Mouse (Mus musculus): ENCODE results near the gene Ceacam16. TPM values are rescaled to one million over a fixed set of nuclear protein-coding genes. Genes with fewer than 3 reads are reported as not detected.

The Ceacam16 gene
- polyA plus RNA-seq, 1 experiment from 2014 or later: not detected

- DNase-seq (ENCODE audit: low spot score, missing footprints): peak; percentile 74
- no peak overlapping the region for H3K27ac ChIP-seq (ENCODE audit: low read depth, low read length)
- 64% methylated on average over 3 of the region's 3 CpGs for WGBS
Measured at GRCm38 (mm10) chr7:19834055-19834454, 27.0 kb downstream of the Ceacam16 start.

DNA sequence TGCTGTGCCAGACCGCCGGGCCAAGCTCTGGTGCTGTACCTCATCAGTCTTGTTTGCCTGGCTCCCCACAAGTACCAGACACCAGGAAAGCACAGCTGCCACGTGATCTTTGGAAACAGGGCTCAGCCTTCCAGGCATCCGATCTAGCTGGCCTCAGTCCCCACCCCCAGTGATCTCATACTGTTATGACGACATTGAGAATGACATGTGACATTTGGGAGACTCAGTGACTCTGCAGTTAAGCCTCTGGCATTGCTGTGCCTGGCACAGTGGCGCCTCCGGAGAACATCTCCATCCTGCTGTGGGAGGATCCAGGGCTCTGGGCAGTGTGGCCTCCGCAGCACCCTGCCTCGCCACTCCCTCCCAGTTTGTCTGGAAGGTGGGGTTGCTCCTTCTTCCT, 29.3 kb downstream of the Ceacam16 start:
- peaks cover 3% of the 10 kb centered on the region; the same call in 1 of the 2 replicates for H3K4me1 ChIP-seq (ENCODE audit: control insufficient read depth, insufficient read depth, low read length)
- H3K9me3 ChIP-seq (ENCODE audit: control insufficient read depth, low read length): 0 out of 2 replicates have a peak, but pooled peaks cover 2% of the 10 kb centered on the region
- WGBS: 64% methylated on average over 9 of the region's 9 CpGs
- no peak overlapping the region for H3K9ac ChIP-seq (ENCODE audit: low read length)
- DNase-seq (ENCODE audit: low spot score, missing footprints) (no peak), ATAC-seq (ENCODE audit: low FRiP score) (no peak)
- H3K4me3 ChIP-seq (ENCODE audit: low read depth, low read length): no peak overlapping the region
- H3K27ac ChIP-seq (ENCODE audit: low read depth, low read length): no peak overlapping the region
- no peaks in the 10 kb centered on the region for H3K36me3 ChIP-seq (ENCODE audit: control insufficient read depth, insufficient read depth, low read length)
- H3K4me2 ChIP-seq: no peak overlapping the region
- H3K27me3 ChIP-seq (ENCODE audit: control insufficient read depth, insufficient read depth, low read length): no peaks in the 10 kb centered on the region

More at GRCm38 (mm10) chr7:19834055-19834454, 27.0 kb downstream of the Ceacam16 start:
- no peaks in the 10 kb centered on the region for H3K36me3 ChIP-seq (ENCODE audit: control insufficient read depth, insufficient read depth, low read length)
- no peak overlapping the region for H3K9ac ChIP-seq (ENCODE audit: low read length)
- peaks cover 3% of the 10 kb centered on the region; the same call in 1 of the 2 replicates for H3K4me1 ChIP-seq (ENCODE audit: control insufficient read depth, insufficient read depth, low read length)
- H3K4me2 ChIP-seq: no peak overlapping the region
- ATAC-seq (ENCODE audit: low FRiP score): no peak
- 0 out of 2 replicates have a peak, but pooled peaks cover 2% of the 10 kb centered on the region for H3K9me3 ChIP-seq (ENCODE audit: control insufficient read depth, low read length)
- no peaks in the 10 kb centered on the region for H3K27me3 ChIP-seq (ENCODE audit: control insufficient read depth, insufficient read depth, low read length)
- H3K4me3 ChIP-seq (ENCODE audit: low read depth, low read length): no peak overlapping the region

DNA sequence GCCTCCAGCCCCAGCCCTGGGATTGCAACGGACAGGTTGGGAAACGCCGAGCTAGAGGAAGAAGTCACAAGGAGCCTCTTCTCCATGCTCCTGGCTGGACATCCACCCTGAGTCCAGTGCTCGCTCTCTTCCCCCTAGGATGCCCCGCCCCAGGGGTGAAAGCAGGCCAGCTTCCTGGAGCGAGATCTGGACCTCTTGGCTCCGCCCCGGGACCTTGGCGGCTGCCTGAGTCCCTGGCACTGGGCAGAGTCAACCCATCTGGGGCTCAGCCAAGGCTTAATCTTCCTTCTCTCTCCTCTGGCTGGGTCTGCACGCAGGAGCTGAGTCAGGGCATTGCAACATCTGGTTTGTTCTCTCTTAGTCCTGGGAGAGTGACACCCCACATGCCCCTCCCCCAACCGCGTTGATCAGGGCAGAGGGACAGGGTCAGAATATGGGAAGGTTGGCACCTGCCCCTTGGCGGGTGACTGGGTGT, 30.4 kb downstream of the Ceacam16 start:
- Histone ChIP-seq H3K36me3 (ENCODE audit: control insufficient read depth, insufficient read depth, low read length) (no peaks in the 10 kb centered on the region), H3K4me1 (ENCODE audit: control insufficient read depth, insufficient read depth, low read length) (peaks cover 3% of the 10 kb centered on the region; the same call in 1 of the 2 replicates), H3K4me2 (no peak overlapping the region), H3K27ac (ENCODE audit: low read depth, low read length) (no peak overlapping the region), H3K9ac (ENCODE audit: low read length) (no peak overlapping the region), H3K9me3 (ENCODE audit: control insufficient read depth, low read length) (0 out of 2 replicates have a peak, but pooled peaks cover 2% of the 10 kb centered on the region), H3K27me3 (ENCODE audit: control insufficient read depth, insufficient read depth, low read length) (no peaks in the 10 kb centered on the region), H3K4me3 (ENCODE audit: low read depth, low read length) (no peak overlapping the region)
- no peak for ATAC-seq (ENCODE audit: low FRiP score)
- no peak for DNase-seq (ENCODE audit: low spot score, missing footprints)
- WGBS: 33% methylated on average over 13 of the region's 13 CpGs

GRCm38 (mm10) chr7:19829694-19830093, 31.4 kb downstream of the Ceacam16 start:
- 82% methylated on average over 3 of the region's 3 CpGs for WGBS
- DNase-seq (ENCODE audit: low spot score, missing footprints): no peak
- Histone ChIP-seq H3K27me3 (ENCODE audit: control insufficient read depth, insufficient read depth, low read length) (no peaks in the 10 kb centered on the region), H3K27ac (ENCODE audit: low read depth, low read length) (no peak overlapping the region), H3K9me3 (ENCODE audit: control insufficient read depth, low read length) (0 out of 2 replicates have a peak, but pooled peaks cover 2% of the 10 kb centered on the region), H3K4me1 (ENCODE audit: control insufficient read depth, insufficient read depth, low read length) (peaks cover 3% of the 10 kb centered on the region), H3K36me3 (ENCODE audit: control insufficient read depth, insufficient read depth, low read length) (no peaks in the 10 kb centered on the region), H3K9ac (ENCODE audit: low read length) (no peak overlapping the region), H3K4me2 (no peak overlapping the region), H3K4me3 (ENCODE audit: low read depth, low read length) (no peak overlapping the region)
- ATAC-seq (ENCODE audit: low FRiP score): no peak

- Histone ChIP-seq H3K4me3 (ENCODE audit: low read depth, low read length) (no peak overlapping the region), H3K4me2 (no peak overlapping the region), H3K27ac (ENCODE audit: low read depth, low read length) (no peak overlapping the region), H3K9me3 (ENCODE audit: control insufficient read depth, low read length) (0 out of 2 replicates have a peak, but pooled peaks cover 2% of the 10 kb centered on the region), H3K9ac (ENCODE audit: low read length) (no peak overlapping the region), H3K36me3 (ENCODE audit: control insufficient read depth, insufficient read depth, low read length) (no peaks in the 10 kb centered on the region), H3K4me1 (ENCODE audit: control insufficient read depth, insufficient read depth, low read length) (peaks cover 12% of the 10 kb centered on the region), H3K27me3 (ENCODE audit: control insufficient read depth, insufficient read depth, low read length) (peaks cover 25% of the 10 kb centered on the region)
- 36% methylated on average over 6 of the region's 6 CpGs for WGBS
- no peak for DNase-seq (ENCODE audit: low spot score, missing footprints)
- ATAC-seq (ENCODE audit: low FRiP score): no peak
Measured at GRCm38 (mm10) chr7:19826756-19827155, 34.3 kb downstream of the Ceacam16 start.

DNA sequence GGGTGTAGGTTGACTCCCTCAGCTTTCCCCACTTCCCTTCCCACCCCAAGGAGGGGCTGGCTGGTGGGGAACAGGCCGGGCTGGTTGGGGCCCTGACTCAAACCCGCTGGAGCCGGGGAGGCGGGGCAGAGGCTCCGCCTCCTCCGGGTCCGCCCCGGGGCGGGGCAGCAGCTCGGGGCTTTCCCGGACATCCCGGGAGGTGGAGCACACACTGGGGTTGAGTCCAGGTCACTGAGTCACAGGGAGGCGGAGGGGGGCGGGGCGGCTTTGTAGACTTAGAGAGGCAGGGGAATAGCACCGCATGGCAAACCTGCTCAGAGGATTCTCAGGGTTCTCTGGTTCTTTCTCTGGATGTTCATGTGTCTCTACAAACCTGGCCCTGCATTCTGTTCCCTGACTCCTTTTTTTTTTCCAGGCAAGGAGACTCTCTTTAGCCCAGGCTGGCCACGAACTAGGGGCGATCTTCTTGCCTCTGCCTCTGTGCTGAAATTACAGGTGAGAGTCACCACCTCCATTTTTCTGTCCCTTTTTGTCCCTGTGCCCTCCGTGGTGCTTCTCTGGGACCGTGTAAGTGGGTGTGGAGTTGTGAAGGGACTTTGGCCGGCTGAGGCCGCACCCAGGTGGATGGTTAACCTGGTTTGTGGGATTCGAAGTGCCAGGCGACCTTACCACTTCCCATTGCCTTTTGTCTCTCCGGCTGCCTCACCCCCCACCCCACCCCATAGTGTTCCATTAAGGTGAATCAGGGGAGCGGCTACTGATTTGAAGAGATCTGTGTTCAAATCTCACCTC, 36.7 kb downstream of the Ceacam16 start:
- Histone ChIP-seq H3K9me3 (ENCODE audit: control insufficient read depth, low read length) (peaks cover 1% of the 10 kb centered on the region; the same call in 1 of the 2 replicates), H3K27ac (ENCODE audit: low read depth, low read length) (no peak overlapping the region), H3K36me3 (ENCODE audit: control insufficient read depth, insufficient read depth, low read length) (no peaks in the 10 kb centered on the region), H3K9ac (ENCODE audit: low read length) (no peak overlapping the region), H3K4me1 (ENCODE audit: control insufficient read depth, insufficient read depth, low read length) (peaks cover 10% of the 10 kb centered on the region), H3K27me3 (ENCODE audit: control insufficient read depth, insufficient read depth, low read length) (peaks cover 33% of the 10 kb centered on the region), H3K4me3 (ENCODE audit: low read depth, low read length) (no peak overlapping the region), H3K4me2 (no peak overlapping the region)
- DNase-seq (ENCODE audit: low spot score, missing footprints) (peak; percentile 90), ATAC-seq (ENCODE audit: low FRiP score) (peak; percentile 72)
- WGBS: 27% methylated on average over 26 of the region's 26 CpGs

DNA sequence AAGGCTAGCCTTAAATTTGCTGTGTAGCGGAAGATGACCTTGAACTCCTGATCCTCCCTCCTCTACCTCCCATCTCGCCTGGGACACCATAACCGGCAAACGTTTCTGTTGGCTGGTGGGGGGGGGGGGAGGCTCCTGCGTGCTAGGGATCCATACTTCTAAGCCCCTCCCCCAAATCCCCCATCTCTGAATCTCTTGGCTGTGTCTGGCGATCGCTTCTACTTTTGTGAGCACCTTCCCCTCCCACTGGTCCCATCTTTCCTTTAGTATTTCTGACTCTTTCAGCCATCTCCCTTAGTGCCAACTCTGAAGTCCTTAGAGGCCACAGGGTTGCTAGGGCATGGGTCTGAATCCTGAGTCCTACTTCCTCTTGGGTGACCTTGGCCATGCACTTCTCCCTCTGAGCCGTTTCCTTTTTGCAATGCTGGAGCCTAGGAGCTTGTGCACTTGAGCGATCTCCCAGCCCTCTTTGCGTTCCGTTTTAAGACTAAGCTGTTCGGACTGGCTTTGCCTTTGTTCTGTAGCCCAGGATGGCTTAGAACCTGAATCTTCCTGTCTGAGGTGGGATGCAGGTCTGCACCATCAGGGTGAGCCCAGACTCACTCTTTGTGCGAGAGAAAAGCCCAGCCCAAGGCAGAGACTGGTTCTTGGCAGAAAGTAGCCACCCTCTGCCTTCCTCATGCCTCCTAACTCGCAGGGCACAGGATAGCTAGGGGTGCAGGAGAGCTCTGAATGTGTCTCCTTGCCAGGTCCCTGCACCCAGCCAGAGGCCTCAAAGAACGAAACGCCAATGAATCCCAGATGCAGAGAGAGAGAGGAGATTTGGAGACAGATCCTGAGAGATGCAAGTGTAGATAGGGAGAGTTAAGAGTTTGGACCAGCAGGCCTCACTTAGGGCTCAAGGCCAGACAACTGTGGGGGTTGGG, 37.6 kb downstream of the Ceacam16 start:
- no peaks in the 10 kb centered on the region for H3K36me3 ChIP-seq (ENCODE audit: control insufficient read depth, insufficient read depth, low read length)
- H3K9me3 ChIP-seq (ENCODE audit: control insufficient read depth, low read length): no peaks in the 10 kb centered on the region; the same call in 1 of the 2 replicates
- WGBS: 19% methylated on average over 16 of the region's 16 CpGs
- DNase-seq (ENCODE audit: low spot score, missing footprints): peak; percentile 92
- H3K27me3 ChIP-seq (ENCODE audit: control insufficient read depth, insufficient read depth, low read length): peaks cover 33% of the 10 kb centered on the region
- H3K4me2 ChIP-seq: no peak overlapping the region
- no peak overlapping the region for H3K9ac ChIP-seq (ENCODE audit: low read length)
- peak; percentile 30 for ATAC-seq (ENCODE audit: low FRiP score)
- peaks cover 10% of the 10 kb centered on the region for H3K4me1 ChIP-seq (ENCODE audit: control insufficient read depth, insufficient read depth, low read length)
- H3K4me3 ChIP-seq (ENCODE audit: low read depth, low read length): no peak overlapping the region
- H3K27ac ChIP-seq (ENCODE audit: low read depth, low read length): no peak overlapping the region

DNA sequence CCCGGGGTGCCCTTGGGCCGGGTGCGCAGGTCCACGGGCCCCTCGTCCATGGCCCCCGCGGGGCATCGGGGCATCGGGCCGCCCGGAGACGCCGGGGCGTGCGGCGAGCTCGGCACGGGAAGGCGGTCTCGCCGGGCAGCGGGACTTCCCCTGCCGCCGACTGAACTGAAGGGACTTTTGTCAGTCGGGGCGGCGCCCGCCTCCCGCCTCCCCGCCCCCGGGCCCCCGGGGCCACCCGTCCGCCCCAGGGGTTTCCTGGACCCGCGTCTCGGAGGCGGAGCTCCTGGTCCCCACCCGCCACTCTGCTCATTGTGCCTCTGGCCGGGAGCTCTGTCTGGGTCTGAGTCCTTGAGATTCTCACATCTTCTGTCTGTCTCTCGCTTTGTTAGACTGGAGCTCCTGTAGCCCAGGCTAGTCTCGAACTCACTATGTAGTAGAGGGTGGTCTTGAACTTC, 38.5 kb downstream of the Ceacam16 start, which contains the start of gene Bcl3:
Gene Bcl3, minus strand, starts transcription at position 167 of the 455 bp plus-strand sequence.
- Histone ChIP-seq H3K9ac (ENCODE audit: low read length) (peak within 1 kb of the TSS; percentile 58), H3K4me3 (ENCODE audit: low read depth, low read length) (peak within 1 kb of the TSS; percentile 31), H3K4me2 (peak within 1 kb of the TSS; percentile 58), H3K27me3 (ENCODE audit: control insufficient read depth, insufficient read depth, low read length) (peaks cover 33% of the 10 kb centered on the region), H3K27ac (ENCODE audit: low read depth, low read length) (no peak within 1 kb of the TSS), H3K36me3 (ENCODE audit: control insufficient read depth, insufficient read depth, low read length) (no peaks in the 10 kb centered on the region), H3K9me3 (ENCODE audit: control insufficient read depth, low read length) (no peaks in the 10 kb centered on the region; the same call in 1 of the 2 replicates), H3K4me1 (ENCODE audit: control insufficient read depth, insufficient read depth, low read length) (peaks cover 10% of the 10 kb centered on the region)
- DNase-seq (ENCODE audit: low spot score, missing footprints) (no peak), ATAC-seq (ENCODE audit: low FRiP score) (no peak)
- 1% methylated on average over 28 of the region's 42 CpGs for WGBS

Measured in midbrain, embryonic 11.5 days (tissue).